Mouse (Mus musculus) MEL (cell line): ENCODE measurements around the gene Myrfl. TPM values are rescaled to one million over a fixed set of nuclear protein-coding genes. Genes with fewer than 3 reads are reported as not detected.

Experiments
- DNase-seq: peaks from one replicate; pipeline ENCODE4 v3.0.0; 2011; ENCODE audit warnings: low read depth, low spot score
- H3K27ac ChIP-seq: 2 replicates; pipeline ENCODE4 v1.5.1; 2012; ENCODE audit warnings: low read depth, mild to moderate bottlenecking, control low read depth, low read length, moderate library complexity; ENCODE audit not compliant: control insufficient read depth
- H3K27me3 ChIP-seq, 2 experiments: fragments of 150-350 bp in 1 of 2; sonication (generic) in 1 of 2; 2 replicates each; pipeline ENCODE4 v1.6.1; 2012; ENCODE audit warnings: low read length in 2 of 2, mild to moderate bottlenecking in 2 of 2, improper control_type of control experiment in 1 of 2, moderate library complexity in 1 of 2; ENCODE audit not compliant: insufficient read depth in 2 of 2, control insufficient read depth in 1 of 2
- H3K36me3 ChIP-seq, 2 experiments: 2 replicates each; pipeline ENCODE4 v1.6.1; 2012 to 2014; ENCODE audit warnings: low read length in 2 of 2, improper control_type of control experiment in 1 of 2, inconsistent platforms in 1 of 2, mild to moderate bottlenecking in 1 of 2; ENCODE audit not compliant: insufficient read depth in 2 of 2, control insufficient read depth in 1 of 2
- H3K4me1 ChIP-seq, 2 experiments: fragments of 150-350 bp in 1 of 2; sonication (generic) in 1 of 2; 2 replicates each; pipeline ENCODE4 v1.6.1; 2012; ENCODE audit warnings: low read length in 2 of 2, improper control_type of control experiment in 1 of 2, mild to moderate bottlenecking in 1 of 2; ENCODE audit not compliant: insufficient read depth in 2 of 2, control insufficient read depth in 1 of 2
- H3K4me3 ChIP-seq, 2 experiments: fragments of 150-350 bp in 1 of 2; sonication (generic) in 1 of 2; 2 replicates each; pipeline ENCODE4 v1.5.1; 2012; ENCODE audit warnings: low read depth in 2 of 2, low read length in 2 of 2, mild to moderate bottlenecking in 2 of 2, moderate library complexity in 2 of 2, control low read depth in 1 of 2, improper control_type of control experiment in 1 of 2; ENCODE audit not compliant: control insufficient read depth in 1 of 2, insufficient read depth in 1 of 2
- H3K79me2 ChIP-seq: 2 replicates; pipeline ENCODE4 v1.6.1; 2012; ENCODE audit warnings: mild to moderate bottlenecking, low read length, moderate library complexity; ENCODE audit not compliant: control insufficient read depth, poor library complexity, insufficient read depth
- H3K9ac ChIP-seq: 2 replicates; pipeline ENCODE4 v1.6.1; 2012; ENCODE audit warnings: low read depth, mild to moderate bottlenecking, control low read depth, low read length, moderate library complexity; ENCODE audit not compliant: control insufficient read depth, poor library complexity, severe bottlenecking
- H3K9me3 ChIP-seq: fragments of 150-350 bp; sonication (generic); replicated peaks from 2 replicates; pipeline ENCODE4 v1.6.1; 2012; ENCODE audit warnings: mild to moderate bottlenecking, low read length, improper control_type of control experiment, moderate library complexity; ENCODE audit not compliant: insufficient read depth
- ELF1 ChIP-seq: IDR thresholded peaks from 2 replicates; pipeline ENCODE4 v1.6.1; 2014; ENCODE audit warnings: low read depth, mild to moderate bottlenecking, inconsistent platforms, low read length, improper control_type of control experiment, moderate library complexity
- EP300 ChIP-seq, 2 experiments: IDR thresholded peaks; 2 replicates each; pipeline ENCODE4 v1.6.1; 2011; ENCODE audit warnings: improper control_type of control experiment in 2 of 2, low read length in 2 of 2, low read depth in 1 of 2, mild to moderate bottlenecking in 1 of 2
- KAT2A ChIP-seq: conservative IDR thresholded peaks from 2 replicates; pipeline ENCODE4 v1.6.1; 2012; ENCODE audit warnings: low read depth, low read length, improper control_type of control experiment, inconsistent platforms
- MAFK ChIP-seq: IDR thresholded peaks from 2 replicates; pipeline ENCODE4 v1.6.1; 2011; ENCODE audit warnings: low read depth, mild to moderate bottlenecking, low read length, improper control_type of control experiment, borderline replicate concordance
- NELFE ChIP-seq: IDR thresholded peaks from 2 replicates; pipeline ENCODE4 v1.6.1; 2011; ENCODE audit warnings: low read depth, low read length, improper control_type of control experiment
- RAD21 ChIP-seq: IDR thresholded peaks from 2 replicates; pipeline ENCODE4 v1.6.1; 2011; ENCODE audit warnings: mild to moderate bottlenecking, low read depth, low read length, improper control_type of control experiment
- RCOR1 ChIP-seq: IDR thresholded peaks from 2 replicates; pipeline ENCODE4 v1.6.1; 2012; ENCODE audit warnings: low read depth, mild to moderate bottlenecking, inconsistent platforms, low read length, improper control_type of control experiment
- SIN3A ChIP-seq: IDR thresholded peaks from 2 replicates; pipeline ENCODE4 v1.6.1; 2012; ENCODE audit warnings: low read length, improper control_type of control experiment, inconsistent platforms
- TBP ChIP-seq: IDR thresholded peaks from 2 replicates; pipeline ENCODE4 v1.8.0; 2011; ENCODE audit warnings: low read depth, low read length, improper control_type of control experiment
- TCF12 ChIP-seq: IDR thresholded peaks from 2 replicates; pipeline ENCODE4 v1.6.1; 2014; ENCODE audit warnings: low read depth, mild to moderate bottlenecking, inconsistent platforms, low read length, improper control_type of control experiment, moderate library complexity
- UBTF ChIP-seq: IDR thresholded peaks from 2 replicates; pipeline ENCODE4 v1.6.1; 2012; ENCODE audit warnings: low read depth, mild to moderate bottlenecking, inconsistent platforms, low read length, improper control_type of control experiment, moderate library complexity, borderline replicate concordance; ENCODE audit not compliant: insufficient read depth
- ZKSCAN1 ChIP-seq: IDR thresholded peaks from 2 replicates; pipeline ENCODE4 v1.6.1; 2012; ENCODE audit warnings: low read depth, mild to moderate bottlenecking, inconsistent platforms, low read length, improper control_type of control experiment, moderate library complexity
- ZNF384 ChIP-seq: IDR thresholded peaks from 2 replicates; pipeline ENCODE4 v1.6.1; 2012; ENCODE audit warnings: low read depth, mild to moderate bottlenecking, inconsistent platforms, low read length, improper control_type of control experiment
- polyA plus RNA-seq, 2 experiments: library from polyadenylated mRNA; stranded (reverse) in 1 of 2; unstranded in 1 of 2; fragments of >175 nt in 1 of 2; fragments of >200 nt in 1 of 2; gene quantifications; 2 replicates each; pipeline versions ENCODE4 v1.2.1 to v1.2.4; 2012; ENCODE audit warnings: low replicate concordance in 2 of 2, low read depth in 1 of 2; ENCODE audit not compliant: insufficient read length in 2 of 2, insufficient read depth in 1 of 2, missing spikeins in 1 of 2
- total RNA-seq: library from RNA; depleted of rRNA; stranded (reverse); fragments of 300-350 nt; gene quantifications from 2 replicates; pipeline ENCODE4 v1.2.3, GENCODE M21; 2012

Gene Myrfl
- total and polyA plus RNA-seq, 3 experiments, result 0.03 TPM; not detected in 2

GRCm38 (mm10) chr10:116877436-116877835, 19.3 kb downstream of the Myrfl start:
- Histone ChIP-seq H3K4me3 (no peak overlapping the region), H3K9ac (no peak overlapping the region), H3K27ac (no peak overlapping the region), H3K4me1 (no peaks in the 10 kb centered on the region), H3K36me3 (no peaks in the 10 kb centered on the region), H3K9me3 (no peaks in the 10 kb centered on the region), H3K79me2 (no peaks in the 10 kb centered on the region), H3K27me3 (no peaks in the 10 kb centered on the region)
- no peak for DNase-seq
- no peak for TF ChIP-seq TBP
- TF ChIP-seq EP300 (IDR thresholded peaks at IDR 0.05; ENCODE audit: low read depth in 1 of 2, low read length in 2 of 2), result no peak
- no peak for TF ChIP-seq MAFK
- no peak for TF ChIP-seq ZKSCAN1
- TF ChIP-seq UBTF, result no peak
- no peak for TF ChIP-seq RAD21

DNA sequence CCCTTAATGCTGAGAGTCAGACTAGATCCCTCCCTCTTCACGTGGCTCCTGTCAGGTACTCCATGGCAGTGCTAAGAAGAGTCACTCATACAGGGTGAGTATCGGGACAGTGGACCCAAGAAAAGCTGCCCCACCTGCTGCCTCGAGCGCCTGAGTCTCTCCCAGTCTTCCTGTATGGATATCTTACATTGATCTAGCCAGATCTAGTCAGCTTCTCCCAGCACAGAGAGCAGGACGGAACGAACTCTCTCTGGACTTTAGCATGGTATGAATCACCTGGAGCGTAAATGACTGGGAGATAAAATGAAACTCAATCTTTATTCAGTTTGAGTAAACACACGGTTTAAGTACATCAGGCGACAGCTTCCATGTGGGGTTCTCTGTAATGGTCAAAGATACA, 22.2 kb downstream of the Myrfl start:
- Histone ChIP-seq H3K27me3 (no peaks in the 10 kb centered on the region), H3K36me3 (no peaks in the 10 kb centered on the region), H3K9ac (no peak overlapping the region), H3K9me3 (no peaks in the 10 kb centered on the region), H3K4me1 (no peaks in the 10 kb centered on the region), H3K4me3 (no peak overlapping the region), H3K79me2 (no peaks in the 10 kb centered on the region), H3K27ac (no peak overlapping the region)
- TF ChIP-seq ELF1, result no peak
- no peak for DNase-seq

DNA sequence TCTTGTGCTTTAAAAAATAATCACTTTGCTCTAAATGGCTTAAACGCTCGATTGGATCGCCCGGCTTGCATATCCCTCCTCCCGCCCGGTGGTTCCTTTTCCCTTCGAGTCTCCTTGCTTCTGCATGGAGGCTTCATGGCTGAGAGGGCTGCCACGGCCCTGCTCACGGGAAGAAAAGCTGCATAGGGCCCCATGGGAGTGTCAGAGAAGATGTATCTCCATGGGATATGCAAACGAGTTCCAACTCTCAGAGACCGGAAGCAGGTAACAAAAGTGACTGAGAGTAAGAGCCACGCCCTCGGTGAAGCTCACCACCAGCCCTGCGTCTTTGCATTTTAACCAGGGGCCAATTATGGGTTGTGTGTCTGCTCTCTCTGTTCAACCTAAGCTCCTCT, 24.7 kb downstream of the Myrfl start:
- H3K9ac ChIP-seq, result no peak overlapping the region
- H3K4me1 ChIP-seq, result no peaks in the 10 kb centered on the region
- no peaks in the 10 kb centered on the region for H3K79me2 ChIP-seq
- H3K36me3 ChIP-seq, result no peaks in the 10 kb centered on the region
- no peaks in the 10 kb centered on the region for H3K27me3 ChIP-seq
- H3K27ac ChIP-seq, result no peak overlapping the region
- H3K9me3 ChIP-seq, result no peaks in the 10 kb centered on the region
- DNase-seq, result no peak
- H3K4me3 ChIP-seq, result no peak overlapping the region
- TF ChIP-seq KAT2A, result no peak
- TF ChIP-seq EP300 (IDR thresholded peaks at IDR 0.05; ENCODE audit: low read depth in 1 of 2, low read length in 2 of 2), result no peak
- TF ChIP-seq MAFK, result no peak
- no peak for TF ChIP-seq RCOR1
- no peak for TF ChIP-seq SIN3A
- TF ChIP-seq TCF12, result no peak
- TF ChIP-seq NELFE, result no peak
- TF ChIP-seq ZNF384, result no peak
